Mouse (Mus musculus) MEL (cell line): ENCODE results near the gene Cxcr2. TPM values are rescaled to one million over a fixed set of nuclear protein-coding genes. Genes with fewer than 3 reads are reported as not detected.

Experiments
- DNase-seq: peaks from one replicate; pipeline ENCODE4 v3.0.0; 2011; ENCODE audit warnings: low read depth, low spot score
- H3K27ac ChIP-seq: 2 replicates; pipeline ENCODE4 v1.5.1; 2012; ENCODE audit warnings: low read depth, mild to moderate bottlenecking, control low read depth, low read length, moderate library complexity; ENCODE audit not compliant: control insufficient read depth
- H3K27me3 ChIP-seq, 2 experiments: fragments of 150-350 bp in 1 of 2; sonication (generic) in 1 of 2; 2 replicates each; pipeline ENCODE4 v1.6.1; 2012; ENCODE audit warnings: low read length in 2 of 2, mild to moderate bottlenecking in 2 of 2, improper control_type of control experiment in 1 of 2, moderate library complexity in 1 of 2; ENCODE audit not compliant: insufficient read depth in 2 of 2, control insufficient read depth in 1 of 2
- H3K36me3 ChIP-seq, 2 experiments: 2 replicates each; pipeline ENCODE4 v1.6.1; 2012 to 2014; ENCODE audit warnings: low read length in 2 of 2, improper control_type of control experiment in 1 of 2, inconsistent platforms in 1 of 2, mild to moderate bottlenecking in 1 of 2; ENCODE audit not compliant: insufficient read depth in 2 of 2, control insufficient read depth in 1 of 2
- H3K4me1 ChIP-seq, 2 experiments: fragments of 150-350 bp in 1 of 2; sonication (generic) in 1 of 2; 2 replicates each; pipeline ENCODE4 v1.6.1; 2012; ENCODE audit warnings: low read length in 2 of 2, improper control_type of control experiment in 1 of 2, mild to moderate bottlenecking in 1 of 2; ENCODE audit not compliant: insufficient read depth in 2 of 2, control insufficient read depth in 1 of 2
- H3K4me3 ChIP-seq, 2 experiments: fragments of 150-350 bp in 1 of 2; sonication (generic) in 1 of 2; 2 replicates each; pipeline ENCODE4 v1.5.1; 2012; ENCODE audit warnings: low read depth in 2 of 2, low read length in 2 of 2, mild to moderate bottlenecking in 2 of 2, moderate library complexity in 2 of 2, control low read depth in 1 of 2, improper control_type of control experiment in 1 of 2; ENCODE audit not compliant: control insufficient read depth in 1 of 2, insufficient read depth in 1 of 2
- H3K79me2 ChIP-seq: 2 replicates; pipeline ENCODE4 v1.6.1; 2012; ENCODE audit warnings: mild to moderate bottlenecking, low read length, moderate library complexity; ENCODE audit not compliant: control insufficient read depth, poor library complexity, insufficient read depth
- H3K9ac ChIP-seq: 2 replicates; pipeline ENCODE4 v1.6.1; 2012; ENCODE audit warnings: low read depth, mild to moderate bottlenecking, control low read depth, low read length, moderate library complexity; ENCODE audit not compliant: control insufficient read depth, poor library complexity, severe bottlenecking
- H3K9me3 ChIP-seq: fragments of 150-350 bp; sonication (generic); replicated peaks from 2 replicates; pipeline ENCODE4 v1.6.1; 2012; ENCODE audit warnings: mild to moderate bottlenecking, low read length, improper control_type of control experiment, moderate library complexity; ENCODE audit not compliant: insufficient read depth
- BHLHE40 ChIP-seq: IDR thresholded peaks from 2 replicates; pipeline ENCODE4 v1.6.1; 2012; ENCODE audit warnings: low read depth, mild to moderate bottlenecking, inconsistent platforms, low read length, improper control_type of control experiment, borderline replicate concordance
- CHD1 ChIP-seq: IDR thresholded peaks from 2 replicates; pipeline ENCODE4 v1.6.1; 2012; ENCODE audit warnings: low read depth, mild to moderate bottlenecking, inconsistent platforms, low read length, improper control_type of control experiment
- CHD2 ChIP-seq: IDR thresholded peaks from 2 replicates; pipeline ENCODE4 v1.6.1; 2011; ENCODE audit warnings: low read length, improper control_type of control experiment
- E2F4 ChIP-seq: IDR thresholded peaks from 2 replicates; pipeline ENCODE4 v1.6.1; 2011; ENCODE audit warnings: low read depth, low read length, improper control_type of control experiment, borderline replicate concordance
- ELF1 ChIP-seq: IDR thresholded peaks from 2 replicates; pipeline ENCODE4 v1.6.1; 2014; ENCODE audit warnings: low read depth, mild to moderate bottlenecking, inconsistent platforms, low read length, improper control_type of control experiment, moderate library complexity
- EP300 ChIP-seq, 2 experiments: IDR thresholded peaks; 2 replicates each; pipeline ENCODE4 v1.6.1; 2011; ENCODE audit warnings: improper control_type of control experiment in 2 of 2, low read length in 2 of 2, low read depth in 1 of 2, mild to moderate bottlenecking in 1 of 2
- GATA1 ChIP-seq: IDR thresholded peaks from 2 replicates; pipeline ENCODE4 v1.6.1; 2011; ENCODE audit warnings: low read depth, low read length, improper control_type of control experiment
- HCFC1 ChIP-seq: IDR thresholded peaks from 2 replicates; pipeline ENCODE4 v1.6.1; 2012; ENCODE audit warnings: low read depth, mild to moderate bottlenecking, inconsistent platforms, low read length, improper control_type of control experiment, moderate library complexity
- JUND ChIP-seq: IDR thresholded peaks from 2 replicates; pipeline ENCODE4 v1.6.1; 2011; ENCODE audit warnings: low read depth, mild to moderate bottlenecking, improper control_type of control experiment, low read length
- KAT2A ChIP-seq: conservative IDR thresholded peaks from 2 replicates; pipeline ENCODE4 v1.6.1; 2012; ENCODE audit warnings: low read depth, low read length, improper control_type of control experiment, inconsistent platforms
- MAFK ChIP-seq: IDR thresholded peaks from 2 replicates; pipeline ENCODE4 v1.6.1; 2011; ENCODE audit warnings: low read depth, mild to moderate bottlenecking, low read length, improper control_type of control experiment, borderline replicate concordance
- MAX ChIP-seq: IDR thresholded peaks from 2 replicates; pipeline ENCODE4 v1.6.1; 2011; ENCODE audit warnings: low read length, improper control_type of control experiment
- MAZ ChIP-seq: IDR thresholded peaks from 2 replicates; pipeline ENCODE4 v1.6.1; 2012; ENCODE audit warnings: low read depth, mild to moderate bottlenecking, inconsistent platforms, low read length, improper control_type of control experiment
- NELFE ChIP-seq: IDR thresholded peaks from 2 replicates; pipeline ENCODE4 v1.6.1; 2011; ENCODE audit warnings: low read depth, low read length, improper control_type of control experiment
- POLR2AphosphoS2 ChIP-seq: IDR thresholded peaks from 2 replicates; pipeline ENCODE4 v1.6.1; 2011; ENCODE audit warnings: low read length, improper control_type of control experiment
- RAD21 ChIP-seq: IDR thresholded peaks from 2 replicates; pipeline ENCODE4 v1.6.1; 2011; ENCODE audit warnings: mild to moderate bottlenecking, low read depth, low read length, improper control_type of control experiment
- RCOR1 ChIP-seq: IDR thresholded peaks from 2 replicates; pipeline ENCODE4 v1.6.1; 2012; ENCODE audit warnings: low read depth, mild to moderate bottlenecking, inconsistent platforms, low read length, improper control_type of control experiment
- TCF12 ChIP-seq: IDR thresholded peaks from 2 replicates; pipeline ENCODE4 v1.6.1; 2014; ENCODE audit warnings: low read depth, mild to moderate bottlenecking, inconsistent platforms, low read length, improper control_type of control experiment, moderate library complexity
- USF2 ChIP-seq, 2 experiments: IDR thresholded peaks; 2 replicates each; pipeline ENCODE4 v1.6.1; 2011 to 2012; ENCODE audit warnings: improper control_type of control experiment in 2 of 2, low read length in 2 of 2, borderline replicate concordance in 1 of 2, inconsistent platforms in 1 of 2, low read depth in 1 of 2, mild to moderate bottlenecking in 1 of 2; ENCODE audit not compliant: insufficient read depth in 1 of 2
- polyA plus RNA-seq, 2 experiments: library from polyadenylated mRNA; stranded (reverse) in 1 of 2; unstranded in 1 of 2; fragments of >175 nt in 1 of 2; fragments of >200 nt in 1 of 2; gene quantifications; 2 replicates each; pipeline versions ENCODE4 v1.2.1 to v1.2.4; 2012; ENCODE audit warnings: low replicate concordance in 2 of 2, low read depth in 1 of 2; ENCODE audit not compliant: insufficient read length in 2 of 2, insufficient read depth in 1 of 2, missing spikeins in 1 of 2
- total RNA-seq: library from RNA; depleted of rRNA; stranded (reverse); fragments of 300-350 nt; gene quantifications from 2 replicates; pipeline ENCODE4 v1.2.3, GENCODE M21; 2012

Gene Cxcr2
- total and polyA plus RNA-seq, 3 experiments, result 0.11 to 0.92 TPM; not detected in 1

DNA sequence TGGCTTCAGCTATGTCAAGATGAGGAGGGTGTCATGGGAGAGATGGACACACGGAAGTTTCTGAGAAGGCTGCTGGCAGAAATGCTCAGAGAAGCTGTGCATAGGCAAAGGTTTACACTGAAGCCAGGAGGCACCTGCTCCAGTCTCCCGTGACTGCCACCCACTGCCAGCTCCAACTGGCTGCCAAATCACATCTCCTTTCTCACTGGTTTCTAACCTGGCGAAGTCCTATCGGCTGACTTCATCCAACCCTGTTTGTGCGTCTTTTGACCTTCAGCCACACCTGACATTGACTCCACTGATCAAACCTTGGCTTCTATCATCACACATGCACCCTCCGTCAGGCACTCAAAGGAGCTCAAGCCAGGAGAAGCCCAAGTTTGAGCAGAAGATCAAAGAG lies 35.9 kb upstream of the Cxcr2 start:
- Histone ChIP-seq H3K4me3 (no peak overlapping the region), H3K9ac (no peak overlapping the region), H3K27ac (no peak overlapping the region), H3K4me1 (no peaks in the 10 kb centered on the region), H3K9me3 (no peaks in the 10 kb centered on the region), H3K27me3 (no peaks in the 10 kb centered on the region), H3K79me2 (no peaks in the 10 kb centered on the region), H3K36me3 (no peaks in the 10 kb centered on the region)
- TF ChIP-seq MAZ (no peak), USF2 (IDR thresholded peaks at IDR 0.05; ENCODE audit: borderline replicate concordance in 1 of 2, insufficient read depth in 1 of 2, low read depth in 1 of 2, low read length in 2 of 2) (no peak), TCF12 (no peak), RAD21 (no peak), E2F4 (no peak), RCOR1 (no peak), HCFC1 (no peak), MAX (no peak), MAFK (no peak)
- DNase-seq, result no peak

DNA sequence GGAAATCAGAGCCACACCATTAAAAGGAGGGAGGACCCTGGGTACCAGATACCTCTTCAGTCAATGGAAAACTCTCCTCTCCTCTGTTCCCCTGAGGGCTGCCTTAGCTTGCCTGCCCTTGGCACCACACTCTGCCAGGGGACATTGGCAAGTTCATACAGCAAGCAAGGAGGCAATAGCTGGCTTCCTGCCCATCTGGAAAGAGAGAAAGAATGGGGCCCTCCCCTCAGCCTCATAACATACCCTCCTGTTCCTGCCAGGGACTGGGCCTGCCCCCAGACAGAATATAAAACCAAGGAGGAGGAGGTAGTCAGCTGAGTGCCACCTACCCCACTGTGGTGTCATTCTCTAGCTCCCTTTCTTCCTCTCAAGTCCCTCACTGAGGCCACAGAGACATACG lies 34.7 kb upstream of the Cxcr2 start:
- no peak for TF ChIP-seq CHD2
- TF ChIP-seq POLR2AphosphoS2, result no peak
- no peak for TF ChIP-seq KAT2A
- no peak for TF ChIP-seq TCF12
- no peak for TF ChIP-seq MAX
- no peak for TF ChIP-seq E2F4
- no peak for TF ChIP-seq CHD1
- no peak for TF ChIP-seq ELF1
- no peak for TF ChIP-seq EP300 (IDR thresholded peaks at IDR 0.05; ENCODE audit: low read depth in 1 of 2, low read length in 2 of 2)
- no peak for TF ChIP-seq JUND
- no peak for TF ChIP-seq GATA1
- TF ChIP-seq NELFE, result no peak
- no peak for TF ChIP-seq MAZ
- no peak for TF ChIP-seq BHLHE40
- Histone ChIP-seq H3K9ac (no peak overlapping the region), H3K4me3 (no peak overlapping the region), H3K27me3 (no peaks in the 10 kb centered on the region), H3K79me2 (no peaks in the 10 kb centered on the region), H3K36me3 (no peaks in the 10 kb centered on the region), H3K9me3 (no peaks in the 10 kb centered on the region), H3K27ac (no peak overlapping the region), H3K4me1 (no peaks in the 10 kb centered on the region)
- no peak for DNase-seq
